In the genomic region with DNA sequence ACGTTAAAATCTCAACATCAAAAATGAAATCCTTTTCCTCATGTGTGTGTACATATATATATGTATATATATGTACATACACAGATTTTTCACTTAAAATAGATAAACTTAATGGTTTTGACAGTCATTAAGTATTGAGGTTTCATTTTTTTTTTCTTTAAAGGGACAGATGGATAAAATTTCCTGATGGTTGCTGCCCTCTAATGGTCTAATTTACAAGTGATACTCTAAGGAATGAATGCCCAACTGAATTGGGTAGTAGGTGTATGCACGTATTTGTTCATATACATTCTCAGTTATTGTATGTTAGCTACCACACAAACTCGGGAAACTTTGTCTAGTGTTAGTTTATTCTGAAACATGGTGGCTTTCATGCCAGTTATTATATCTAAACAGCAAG, we compare ENCODE assay signal across 11 mouse cellular contexts. TPM values are rescaled to one million over a fixed set of nuclear protein-coding genes. Genes with fewer than 3 reads are reported as not detected.
A peak's percentile ranks its signal among the peaks of the same experiment; 100 is the strongest.
DNase-seq lines count a peak whose midpoint lies in the region; ATAC-seq and TF ChIP-seq lines count a peak whose summit lies in the region.
"Had no signal": no experiment of that assay in that cellular context is flagged by ENCODE, and none has a peak within 500 bp of the region (broad histone marks: within the 10 kb centered on the region; RNA-seq: fewer than 3 reads in every experiment).

No protein-coding gene starts in this region.

- H3K9ac ChIP-seq in hindbrain, postnatal 0 days (replicated peaks; ENCODE audit: low read length) = no peak overlapping the region
- no peak overlapping the region for H3K9ac ChIP-seq in hindbrain, embryonic 12.5 days
- H3K9ac ChIP-seq in stomach, postnatal 0 days (ENCODE audit: low read length) = no peak overlapping the region
- H3K9ac ChIP-seq: forebrain, embryonic 12.5 days; liver, embryonic 14.5 days had no signal

- H3K36me3 ChIP-seq in hindbrain, postnatal 0 days (ENCODE audit: insufficient read depth, low read length) = no peaks in the 10 kb centered on the region
- H3K36me3 ChIP-seq in hindbrain, embryonic 12.5 days = no peaks in the 10 kb centered on the region
- no peaks in the 10 kb centered on the region for H3K36me3 ChIP-seq in stomach, postnatal 0 days (ENCODE audit: control insufficient read depth, insufficient read depth, low read length)
- H3K36me3 ChIP-seq: forebrain, embryonic 12.5 days had no signal

- no peaks in the 10 kb centered on the region for H3K9me3 ChIP-seq in hindbrain, postnatal 0 days (ENCODE audit: low read length)
- no peaks in the 10 kb centered on the region for H3K9me3 ChIP-seq in hindbrain, embryonic 12.5 days (replicated peaks)
- no peaks in the 10 kb centered on the region for H3K9me3 ChIP-seq in stomach, postnatal 0 days (ENCODE audit: control insufficient read depth, low read length)
- H3K9me3 ChIP-seq: forebrain, embryonic 12.5 days had no signal

- WGBS in hindbrain, postnatal 0 days = 45% methylated on average over 3 of the region's 3 CpGs
- 44% methylated on average over 3 of the region's 3 CpGs for WGBS in hindbrain, embryonic 12.5 days
- WGBS in stomach, postnatal 0 days = 30% methylated on average over 3 of the region's 3 CpGs

- H3K4me1 ChIP-seq in hindbrain, postnatal 0 days (ENCODE audit: insufficient read depth, low read length) = no peaks in the 10 kb centered on the region
- no peaks in the 10 kb centered on the region for H3K4me1 ChIP-seq in hindbrain, embryonic 12.5 days
- H3K4me1 ChIP-seq in stomach, postnatal 0 days (replicated peaks; ENCODE audit: control insufficient read depth, insufficient read depth) = no peaks in the 10 kb centered on the region
- H3K4me1 ChIP-seq: forebrain, embryonic 12.5 days had no signal

- H3K27me3 ChIP-seq in hindbrain, postnatal 0 days (ENCODE audit: insufficient read depth, low read length) = no peaks in the 10 kb centered on the region
- H3K27me3 ChIP-seq in hindbrain, embryonic 12.5 days = no peaks in the 10 kb centered on the region
- no peaks in the 10 kb centered on the region for H3K27me3 ChIP-seq in stomach, postnatal 0 days (ENCODE audit: control insufficient read depth, insufficient read depth, low read length)
- H3K27me3 ChIP-seq: forebrain, embryonic 12.5 days had no signal

- H3K4me3 ChIP-seq in hindbrain, postnatal 0 days (ENCODE audit: low read length) = no peak overlapping the region
- no peak overlapping the region for H3K4me3 ChIP-seq in hindbrain, embryonic 12.5 days
- no peak overlapping the region for H3K4me3 ChIP-seq in stomach, postnatal 0 days (ENCODE audit: low read depth, low read length)
- H3K4me3 ChIP-seq: forebrain, embryonic 12.5 days had no signal

- no peak for ATAC-seq in hindbrain, postnatal 0 days
- ATAC-seq in hindbrain, embryonic 12.5 days (ENCODE audit: low FRiP score) = no peak
- ATAC-seq in stomach, postnatal 0 days (ENCODE audit: low FRiP score, low TSS enrichment) = no peak

- TF ChIP-seq CTCF in hindbrain, postnatal 0 days (IDR thresholded peaks at IDR 0.05; ENCODE audit: low read depth) = peak; percentile 55
- TF ChIP-seq CTCF in stomach, postnatal 0 days (IDR thresholded peaks at IDR 0.05; ENCODE audit: low read depth) = peak; percentile 75

- no peak overlapping the region for H3K4me2 ChIP-seq in hindbrain, postnatal 0 days (ENCODE audit: low read depth, low read length)
- H3K4me2 ChIP-seq in hindbrain, embryonic 12.5 days (replicated peaks) = no peak overlapping the region
- no peak overlapping the region for H3K4me2 ChIP-seq in stomach, postnatal 0 days (replicated peaks; ENCODE audit: low read depth)
- H3K4me2 ChIP-seq: forebrain, embryonic 12.5 days had no signal

- no peak for TF ChIP-seq EP300 in stomach, postnatal 0 days (optimal IDR thresholded peaks at IDR 0.05)

- H3K27ac ChIP-seq in hindbrain, postnatal 0 days = no peak overlapping the region
- no peak overlapping the region for H3K27ac ChIP-seq in hindbrain, embryonic 12.5 days
- no peak overlapping the region for H3K27ac ChIP-seq in stomach, postnatal 0 days (replicated peaks)
- H3K27ac ChIP-seq: forebrain, embryonic 12.5 days; liver, embryonic 14.5 days had no signal

- peak; percentile 45 for DNase-seq in hindbrain, postnatal 0 days (ENCODE audit: low spot score)
- DNase-seq in lung, postnatal 36 days = peak; percentile 9
- no peak for DNase-seq in lung, adult 18-20 months
- peak; percentile 49 for DNase-seq in brain, adult 2 months (ENCODE audit: low read depth, low spot score)
- no peak for DNase-seq in stomach, postnatal 0 days (ENCODE audit: low spot score)
- no peak for DNase-seq in adrenal gland, postnatal 14 days
- DNase-seq: cerebellum, adult 11 months; kidney, postnatal 14 days had no signal

RNA-seq across cellular contexts. Expression of gene Ptprq, which starts 15.4 kb away (rescaled TPM):
- 0.07 and 0.10 TPM in 2 replicates for total RNA-seq in hindbrain, postnatal 0 days (2014; rRNA removed)
- 0.03 and 0.11 TPM in 2 replicates for polyA plus RNA-seq in hindbrain, postnatal 0 days (2015; fragmentation: Nextera tagmentation; extraction: Ambion mirVana)
- polyA plus RNA-seq in hindbrain, embryonic 12.5 days (2016; fragmentation: Nextera tagmentation; extraction: Ambion mirVana) = 0.09 and 0.14 TPM in 2 replicates
- 0.02 TPM in 1 of 2 replicates, not detected in the other for polyA plus RNA-seq in stomach, postnatal 0 days (2015; fragmentation: Nextera tagmentation; extraction: Ambion mirVana)
- total RNA-seq in adrenal gland, postnatal 14 days (2021) = 0.19 and 0.41 TPM in 2 replicates
- polyA plus RNA-seq: forebrain, embryonic 12.5 days had no signal

Comparison
In these comparisons a context has a peak if more than half of its experiments do, and no peak if none do; other contexts are left out.
1. DNase-seq: peak in hindbrain, postnatal 0 days (single experiment), lung, postnatal 36 days (single experiment) and brain, adult 2 months (single experiment); none in lung, adult 18-20 months (0 of 2), stomach, postnatal 0 days (single experiment) and adrenal gland, postnatal 14 days (single experiment).